Mouse (Mus musculus): ENCODE data around the gene Htr1b. TPM values are rescaled to one million over a fixed set of nuclear protein-coding genes. Genes with fewer than 3 reads are reported as not detected.

The Htr1b gene
- 0.05 and 0.06 TPM in 2 replicates for polyA plus RNA-seq (2015; fragmentation: Nextera tagmentation; extraction: Ambion mirVana)

DNA sequence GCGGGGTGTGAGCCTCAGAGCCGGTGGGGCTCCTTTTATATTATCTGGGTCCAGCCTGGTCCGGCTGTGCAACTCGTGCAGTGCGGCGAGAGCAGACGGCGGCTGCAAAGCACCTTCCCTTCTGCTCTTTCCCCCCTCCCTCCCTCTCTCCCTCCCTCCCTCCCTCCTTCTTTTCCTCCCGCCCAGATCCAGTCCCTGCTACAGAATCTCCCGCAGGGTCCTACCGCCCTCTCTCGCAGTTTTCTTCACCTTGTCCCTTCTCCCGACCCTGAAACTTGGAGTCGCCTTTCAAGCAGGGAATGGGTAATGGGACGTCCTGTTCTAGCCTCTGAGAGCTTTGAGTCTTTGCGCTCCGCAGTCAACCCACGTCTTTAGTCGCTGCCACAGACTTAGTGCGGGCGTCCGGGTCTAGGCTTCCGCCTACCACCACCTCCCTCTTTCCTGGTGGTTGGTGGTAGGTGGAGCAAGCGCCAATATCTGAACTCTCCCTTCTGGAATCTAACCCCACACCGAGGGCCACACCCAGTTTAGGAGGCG lies at the start of gene Htr1b:
TSS of gene Htr1b (minus strand) at position 392 of the 537 bp plus-strand sequence.

Other genes starting within 250 kb of the Htr1b start
- gene Mei4, start 229.8 kb upstream of the Htr1b start, polyA plus RNA-seq (2015; fragmentation: Nextera tagmentation; extraction: Ambion mirVana): 0.09 TPM in 1 of 2 replicates, not detected in the other

Measured in skeletal muscle tissue, postnatal 0 days (tissue).